Mouse (Mus musculus) G1E-ER4 (cell line): ENCODE measurements around the gene Kcng3. TPM values are rescaled to one million over a fixed set of nuclear protein-coding genes. Genes with fewer than 3 reads are reported as not detected.

Experiments
- GATA1 ChIP-seq: IDR thresholded peaks from one replicate; pipeline ENCODE4 v1.8.0; 2012; ENCODE audit warnings: low read length, inconsistent platforms
- polyA plus RNA-seq: library from polyadenylated mRNA; stranded (reverse); fragments of >175 nt; gene quantifications from 2 replicates; pipeline ENCODE4 v1.2.3, GENCODE M21; 2012

Gene Kcng3
- polyA plus RNA-seq, 1 experiment, result not detected

DNA sequence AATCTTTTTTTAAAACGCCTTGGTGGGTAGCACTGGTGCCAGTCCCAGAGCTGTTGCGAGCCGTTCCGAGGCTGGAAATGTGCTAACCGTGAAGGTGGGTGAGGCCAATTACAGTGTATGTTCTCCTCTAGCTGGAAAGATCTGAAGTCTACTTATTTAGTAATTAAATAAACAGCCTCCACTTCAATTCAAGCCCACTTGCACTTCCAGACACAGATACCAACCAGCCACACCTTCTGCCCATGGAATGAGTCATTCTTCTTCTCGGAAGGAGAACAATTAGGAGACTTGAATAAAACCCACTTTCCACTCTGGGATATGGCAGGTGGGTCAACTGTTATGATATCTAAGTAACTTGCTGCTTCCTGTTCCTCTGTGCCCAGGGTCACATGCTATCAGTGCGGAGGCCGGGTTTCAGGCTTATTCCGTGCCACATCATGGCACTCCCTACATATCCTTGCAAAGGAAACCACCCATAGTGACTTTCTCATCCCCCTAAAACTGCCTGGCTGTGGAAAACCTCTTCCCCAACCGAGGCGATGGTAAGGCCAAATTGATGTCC, 54.8 kb downstream of the Kcng3 start:
- no peak for TF ChIP-seq GATA1

DNA sequence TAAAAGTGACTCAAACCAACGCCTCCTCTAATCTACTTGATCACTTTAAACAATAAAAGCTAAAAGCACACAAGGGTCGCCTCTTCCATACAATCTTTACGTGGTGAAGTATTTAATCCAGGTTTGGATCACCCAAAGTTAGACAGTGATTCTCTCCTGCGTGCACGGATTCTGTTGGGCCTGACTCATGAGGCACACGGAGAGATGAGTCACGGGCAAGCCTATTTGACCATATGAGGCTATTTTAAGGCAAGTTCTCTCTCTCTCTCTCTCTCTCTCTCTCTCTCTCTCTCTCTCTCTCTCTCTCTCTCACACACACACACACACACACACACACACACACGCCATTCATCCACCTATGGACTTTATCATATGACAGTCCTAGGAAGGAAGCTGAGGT, 57.1 kb downstream of the Kcng3 start:
- TF ChIP-seq GATA1, result no peak

DNA sequence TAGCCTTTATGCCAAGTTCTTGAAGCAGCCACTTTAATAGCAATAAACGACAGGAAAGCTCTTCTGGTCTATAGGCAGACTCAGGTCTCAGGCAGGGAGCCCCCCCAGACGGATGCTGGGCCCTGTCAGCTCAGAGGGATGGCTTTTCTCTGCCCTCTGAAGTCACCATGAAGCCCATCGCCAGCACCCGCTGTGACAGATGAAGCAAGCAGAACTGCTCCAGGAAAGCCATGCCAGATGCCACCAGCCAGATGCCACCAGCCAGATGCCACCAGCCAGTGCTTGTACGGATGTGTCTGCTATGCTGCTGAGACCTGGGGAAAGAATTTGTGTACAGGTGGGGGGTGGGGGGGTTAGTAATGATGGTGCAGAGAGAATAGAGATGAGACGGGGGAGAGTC, 58.6 kb downstream of the Kcng3 start:
- TF ChIP-seq GATA1, result no peak

DNA sequence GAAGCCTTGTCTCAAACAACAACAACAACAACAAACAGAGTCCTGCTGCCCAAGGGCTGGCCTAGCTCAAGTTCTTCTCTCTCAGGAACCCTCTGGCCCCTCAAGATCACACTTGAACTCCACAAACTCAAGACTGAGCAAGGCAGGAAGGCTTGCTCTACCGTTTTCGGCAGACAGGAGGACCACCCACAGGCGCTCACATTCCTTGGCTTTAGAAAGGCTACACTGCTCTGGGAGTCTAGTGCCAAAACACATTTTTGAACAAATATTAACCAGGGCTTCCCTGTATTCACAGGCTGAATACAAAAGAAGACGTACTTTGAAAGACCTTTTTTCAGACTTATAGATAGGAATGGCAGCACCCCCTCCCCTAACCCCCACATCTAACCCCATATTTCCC, 59.3 kb downstream of the Kcng3 start:
- TF ChIP-seq GATA1, result no peak

DNA sequence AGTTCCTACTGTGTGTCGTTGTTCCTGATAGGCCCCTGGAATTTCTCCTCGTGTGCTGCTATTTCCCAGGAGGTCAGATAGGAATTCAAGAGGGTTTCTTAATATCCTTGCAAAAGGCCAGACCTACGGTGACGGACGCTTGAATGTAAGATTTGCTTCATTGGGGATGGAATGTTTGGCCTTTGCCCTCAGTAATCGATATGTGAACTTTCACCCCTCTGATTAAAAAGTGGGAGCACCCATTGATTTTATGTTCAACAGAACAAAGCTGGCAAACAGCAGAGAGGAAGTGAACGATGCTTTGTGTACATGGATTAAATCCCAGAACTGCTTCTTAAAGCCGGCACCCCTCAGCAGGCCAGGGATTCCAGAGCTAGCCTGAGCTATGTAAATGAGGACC, 64.3 kb downstream of the Kcng3 start:
- TF ChIP-seq GATA1, result no peak

DNA sequence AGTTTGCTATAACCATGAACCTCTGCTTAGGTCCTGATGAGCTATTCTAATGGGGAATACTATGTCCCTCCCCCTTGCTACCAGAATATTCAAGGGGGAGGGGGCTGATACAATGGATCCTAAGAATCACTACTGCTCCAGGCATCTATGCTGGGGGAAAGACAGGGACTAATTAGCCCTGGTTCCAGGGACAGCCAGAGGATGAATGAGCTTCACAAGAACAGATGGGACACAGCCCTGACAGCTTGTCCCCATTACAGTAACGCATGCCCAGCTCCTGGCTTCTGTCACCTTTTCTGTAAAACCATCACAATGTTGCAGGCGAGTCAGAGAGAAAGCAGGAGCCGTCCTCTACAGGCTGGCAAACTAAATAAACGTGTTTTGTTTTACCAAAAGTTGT, 66.2 kb downstream of the Kcng3 start:
- no peak for TF ChIP-seq GATA1

DNA sequence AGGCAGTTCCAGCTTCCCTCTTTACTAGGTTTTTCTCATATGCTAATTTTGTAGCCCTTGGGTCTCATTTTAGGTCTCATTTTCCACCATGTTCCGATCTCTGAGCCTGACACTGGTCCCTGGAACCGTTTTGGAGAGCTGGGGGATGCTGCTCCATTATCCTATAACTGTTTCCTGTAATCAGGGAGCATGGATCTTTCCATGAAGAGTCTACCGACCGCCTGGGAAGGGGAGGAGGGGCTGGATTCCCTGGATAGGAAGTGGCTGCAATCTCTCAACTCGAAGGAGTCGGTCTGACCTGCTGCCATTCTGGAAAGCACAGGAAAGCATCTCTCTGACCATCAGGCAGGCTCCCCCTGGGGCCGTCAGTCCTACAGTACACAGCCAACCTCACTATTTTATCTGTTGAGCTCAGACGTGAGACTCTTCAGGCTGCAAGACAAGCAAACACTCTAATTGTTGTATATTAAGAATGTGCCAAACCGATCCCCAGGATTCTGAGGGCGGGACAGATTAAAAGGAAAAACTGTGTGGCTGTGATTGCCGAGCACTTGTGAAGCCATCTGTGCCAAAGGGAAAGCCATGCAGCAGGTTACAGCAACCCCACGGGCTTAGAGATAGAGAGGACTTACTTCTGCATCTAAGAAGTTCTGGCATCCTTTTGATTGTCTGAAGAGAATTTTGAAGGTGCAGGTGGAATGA, 67.4 kb downstream of the Kcng3 start:
- TF ChIP-seq GATA1, result no peak

DNA sequence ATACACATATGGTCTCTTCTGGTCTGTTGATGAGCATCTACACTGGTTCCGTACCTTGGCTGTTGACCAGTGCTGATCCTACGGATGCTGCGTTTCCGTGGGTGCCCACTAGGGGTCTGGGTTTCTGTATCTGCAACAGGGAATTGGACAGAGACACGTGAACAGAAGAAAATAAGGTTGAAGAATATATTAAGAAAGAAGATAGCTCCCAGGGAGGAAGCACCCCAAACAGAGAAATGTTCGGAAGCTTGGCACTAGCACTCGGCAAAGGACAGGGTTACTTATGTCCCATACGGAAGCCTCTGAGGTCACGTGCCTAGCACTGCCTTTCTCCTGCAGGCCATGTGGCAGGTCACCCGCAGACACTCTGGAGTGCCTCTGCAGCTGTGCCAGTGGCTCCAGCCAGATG, 68.0 kb downstream of the Kcng3 start:
- TF ChIP-seq GATA1, result no peak

DNA sequence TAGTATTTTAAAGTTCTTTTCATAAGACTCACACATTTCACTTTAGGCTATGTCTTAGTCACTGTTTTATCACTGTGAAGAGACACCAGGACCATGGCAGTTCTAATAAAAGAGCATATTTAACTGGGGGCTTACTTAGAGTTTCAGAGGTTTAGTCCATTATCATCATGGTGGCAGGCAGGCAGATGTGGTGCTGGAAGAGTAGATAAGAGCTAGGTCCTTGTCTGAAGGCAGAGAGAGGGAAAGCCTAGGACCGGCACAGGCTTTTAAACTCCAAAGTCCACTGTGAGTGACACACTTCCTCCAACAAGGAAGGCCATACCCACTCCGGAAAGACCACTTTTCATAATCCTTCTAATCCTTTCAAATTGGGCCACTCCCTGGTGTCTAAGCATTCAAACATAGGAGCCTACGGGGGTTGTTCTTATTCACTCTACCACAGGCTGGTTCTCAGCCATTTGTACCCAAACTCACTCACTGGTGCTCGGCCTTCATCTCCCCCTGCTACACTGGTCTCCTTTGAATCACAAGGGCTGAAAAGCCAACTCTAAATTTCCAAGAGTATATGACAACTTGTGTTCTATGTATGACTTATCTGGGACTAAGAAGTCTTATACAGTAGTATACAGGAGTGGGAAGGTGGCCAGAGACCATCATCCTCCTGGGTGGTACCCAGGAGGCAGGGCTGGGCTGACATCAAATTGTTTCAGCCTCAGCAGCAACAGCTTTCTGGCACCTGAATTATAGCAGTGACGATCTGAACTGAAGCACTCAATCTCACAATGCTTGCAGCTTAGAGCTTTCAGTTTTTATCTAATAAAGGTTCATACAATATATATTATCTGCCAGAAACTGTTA, 69.3 kb downstream of the Kcng3 start:
- no peak for TF ChIP-seq GATA1

DNA sequence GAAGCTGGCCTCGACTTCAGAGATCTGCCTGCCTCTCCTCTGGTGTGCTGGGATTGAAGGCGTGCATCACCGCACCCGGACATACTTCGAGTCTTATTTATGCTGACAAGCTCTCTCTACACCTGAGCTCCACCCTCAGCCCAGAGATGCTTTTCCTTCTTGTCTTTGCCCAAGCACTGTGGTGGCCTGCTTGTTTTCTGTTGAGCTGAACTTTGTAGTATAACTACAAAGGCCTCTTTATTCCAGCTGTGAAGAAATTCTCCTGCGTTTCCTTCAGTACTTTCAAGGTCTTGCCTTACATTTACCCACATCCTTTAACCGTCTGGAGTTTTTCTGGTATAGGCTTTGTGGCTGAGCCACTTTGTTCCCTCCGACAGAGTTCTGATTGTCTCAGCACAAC, 72.6 kb downstream of the Kcng3 start:
- TF ChIP-seq GATA1, result no peak

DNA sequence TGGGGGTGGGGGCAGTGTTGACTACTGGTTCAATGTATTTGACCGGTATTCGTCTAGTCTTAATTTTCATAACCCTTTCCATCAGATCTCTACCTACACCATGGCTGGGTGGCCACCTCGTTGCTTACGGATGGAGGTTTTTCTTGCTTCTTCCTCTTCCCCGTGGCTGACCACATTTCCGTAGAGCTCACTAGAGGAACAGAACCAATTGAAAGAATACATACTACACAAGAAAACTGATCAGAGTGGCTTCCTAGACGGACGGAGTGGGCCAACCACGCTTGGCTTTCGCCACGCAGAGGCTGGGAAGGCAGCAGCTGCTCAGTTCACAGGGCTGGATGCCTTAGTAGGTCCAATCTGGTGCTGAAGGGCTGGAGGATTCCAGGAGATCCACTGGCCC, 75.9 kb downstream of the Kcng3 start:
- no peak for TF ChIP-seq GATA1

DNA sequence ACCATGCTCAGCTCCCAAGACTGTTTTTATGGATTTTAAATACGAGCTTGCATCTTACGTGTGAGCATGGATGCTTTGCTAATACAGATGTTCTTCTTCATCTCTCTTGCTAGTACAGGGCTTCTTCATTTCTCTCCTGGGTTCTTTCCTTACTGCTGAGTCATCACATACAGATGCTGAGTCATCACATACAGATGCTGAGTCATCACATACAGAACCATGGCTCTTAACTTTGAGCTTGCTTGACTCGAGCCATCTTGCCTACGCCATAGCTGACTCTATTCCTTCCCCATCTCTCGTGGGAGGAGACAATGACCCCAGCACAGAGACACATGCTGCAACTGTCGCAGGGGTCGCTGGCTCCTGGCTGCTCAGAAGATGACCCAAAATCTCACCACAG, 76.7 kb downstream of the Kcng3 start:
- no peak for TF ChIP-seq GATA1

DNA sequence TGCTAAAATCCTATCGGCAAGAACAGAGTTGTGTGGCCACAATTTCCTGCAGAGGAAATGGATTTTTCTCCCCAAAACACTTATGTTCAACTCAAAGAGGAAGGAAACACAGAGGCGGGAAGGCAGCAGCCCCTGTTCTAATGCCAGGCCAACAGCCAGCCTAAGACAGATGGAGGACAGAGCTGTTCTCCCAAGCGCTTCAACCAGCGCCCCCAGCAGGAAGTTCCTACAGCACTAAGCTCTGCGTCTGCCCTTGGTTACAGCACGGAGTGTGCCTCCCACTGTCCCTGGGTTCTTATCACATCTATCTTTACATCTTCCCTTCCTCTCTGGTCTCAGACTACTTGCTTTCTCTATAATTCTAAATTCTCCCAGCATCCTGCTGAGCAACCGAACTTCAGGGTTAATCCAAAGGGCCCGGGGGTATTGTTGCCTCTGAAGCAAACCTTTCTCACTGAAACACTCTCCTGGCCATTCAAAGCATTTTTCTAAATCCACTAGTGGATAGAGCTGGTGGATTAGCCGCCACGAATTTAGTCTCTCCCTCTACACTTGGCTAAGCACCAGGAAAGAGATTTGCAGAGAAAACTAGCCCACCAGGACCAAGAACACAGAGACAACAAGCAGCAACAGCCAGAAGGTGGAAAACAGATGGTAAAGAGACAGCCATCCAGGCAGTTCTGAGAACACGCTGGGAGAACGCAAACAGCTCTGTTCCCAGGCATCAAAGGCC, 83.0 kb downstream of the Kcng3 start:
- no peak for TF ChIP-seq GATA1

DNA sequence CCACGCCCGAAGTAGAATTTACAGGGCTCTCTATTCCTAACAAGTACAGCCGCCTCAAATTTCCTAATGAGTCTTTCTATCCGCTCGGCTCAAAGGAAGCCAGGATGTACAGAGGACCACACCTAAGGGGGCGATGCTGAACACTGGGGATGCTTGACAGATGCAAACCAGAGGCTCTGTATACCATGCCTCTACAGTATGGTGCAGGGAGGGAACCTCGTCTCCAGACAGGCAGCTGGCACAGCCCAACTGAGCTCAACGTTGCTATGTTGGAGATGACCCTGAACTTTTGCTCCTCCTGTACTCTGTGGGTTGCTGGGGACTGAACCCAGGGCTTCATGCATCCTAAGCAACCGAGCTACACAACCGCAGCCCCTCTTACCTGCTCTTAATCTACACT, 84.5 kb downstream of the Kcng3 start:
- no peak for TF ChIP-seq GATA1

DNA sequence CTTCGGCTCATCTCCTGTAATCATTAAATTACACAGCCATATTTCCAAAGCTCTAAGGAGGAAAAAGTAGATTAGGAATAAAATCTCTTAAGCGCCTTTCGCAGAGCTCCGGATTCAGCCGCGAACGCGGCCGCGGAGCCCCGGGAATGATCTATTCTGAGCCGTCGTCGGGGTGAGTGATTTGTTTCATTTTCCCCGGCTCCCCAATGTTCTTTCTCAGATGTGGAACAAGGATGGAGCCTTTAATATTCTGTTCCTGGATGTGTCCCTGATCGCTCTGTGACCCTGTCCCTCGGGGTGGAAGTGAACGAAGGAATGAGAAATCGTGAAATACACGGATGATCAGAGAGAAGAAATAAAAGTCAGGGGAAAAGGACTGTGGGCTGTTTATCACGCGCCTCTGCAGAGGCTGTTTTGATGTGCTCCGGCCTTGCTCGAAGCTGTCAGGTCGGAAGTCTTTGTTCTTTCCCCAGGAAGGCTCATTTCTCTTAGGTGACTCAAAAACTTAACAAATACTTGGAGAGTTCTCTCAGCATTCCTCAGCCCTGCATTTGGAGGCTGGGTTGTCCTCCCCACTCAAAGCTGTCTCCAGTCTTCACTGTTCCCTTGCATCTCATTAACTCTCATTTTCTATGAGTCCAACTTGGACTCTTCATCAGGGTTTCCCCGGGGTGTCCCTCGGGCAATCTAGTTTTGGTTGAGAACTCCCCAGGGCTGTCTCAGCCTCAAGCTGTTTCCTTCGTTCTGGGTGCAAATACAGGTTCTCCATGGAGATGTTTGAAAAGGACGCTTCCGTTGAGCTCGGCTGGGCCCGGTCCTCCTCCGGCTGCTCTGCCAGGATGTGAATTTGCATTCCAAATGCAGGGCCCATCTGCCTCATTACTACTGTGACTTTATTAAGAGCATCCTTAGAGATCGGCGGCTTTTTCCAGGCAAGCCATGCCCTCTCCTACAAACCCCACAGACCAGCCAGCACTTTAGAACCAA, 85.6 kb downstream of the Kcng3 start:
- TF ChIP-seq GATA1, result no peak
